Mouse (Mus musculus) liver, embryonic 16.5 days (tissue): ENCODE measurements around the gene Sec61g. TPM values are rescaled to one million over a fixed set of nuclear protein-coding genes. Genes with fewer than 3 reads are reported as not detected.

Experiments used
- ATAC-seq: fragments of 200-750 bp; cut with Nextera tagmentation; 2 replicates; pipeline ENCODE4 v1.8.0; 2017; ENCODE audit warnings: low read depth, mild to moderate bottlenecking, moderate number of reproducible peaks, moderate library complexity
- H3K27ac ChIP-seq: fragments of 300-500 bp; sonication (generic); 2 replicates; pipeline ENCODE4 v1.5.1; 2014; ENCODE audit warnings: mild to moderate bottlenecking, low read length
- H3K27me3 ChIP-seq: fragments of 300-500 bp; sonication (generic); 2 replicates; pipeline ENCODE4 v1.6.1; 2014; ENCODE audit warnings: low read depth, low read length, mixed read lengths; ENCODE audit not compliant: control insufficient read depth, insufficient read depth
- H3K36me3 ChIP-seq: fragments of 300-500 bp; sonication (generic); 2 replicates; pipeline ENCODE4 v1.6.1; 2014; ENCODE audit warnings: mild to moderate bottlenecking; ENCODE audit not compliant: control insufficient read depth, insufficient read depth
- H3K4me1 ChIP-seq: fragments of 300-500 bp; sonication (generic); 2 replicates; pipeline ENCODE4 v1.6.1; 2014; ENCODE audit warnings: low read depth, low read length, mixed read lengths; ENCODE audit not compliant: control insufficient read depth
- H3K4me2 ChIP-seq: fragments of 300-500 bp; sonication (generic); 2 replicates; pipeline ENCODE4 v1.6.1; 2014; ENCODE audit warnings: low read depth, low read length, mixed read lengths
- H3K4me3 ChIP-seq: fragments of 300-500 bp; sonication (generic); 2 replicates; pipeline ENCODE4 v1.5.1; 2014; ENCODE audit warnings: low read depth, mild to moderate bottlenecking, low read length
- H3K9ac ChIP-seq: fragments of 300-500 bp; sonication (generic); 2 replicates; pipeline ENCODE4 v1.6.1; 2014; ENCODE audit warnings: low read depth, low read length
- H3K9me3 ChIP-seq: fragments of 300-500 bp; sonication (generic); replicated peaks from 2 replicates; pipeline ENCODE4 v1.6.1; 2016; ENCODE audit warnings: low read length; ENCODE audit not compliant: control insufficient read depth
- WGBS: fragments of 180-500 bp; shearing (Covaris S2); extraction: QIAGEN DNeasy Blood & Tissue Kit; methylation state at CpG from one replicate; pipeline ENCODE4 v1.1.7; 2014; ENCODE audit not compliant: insufficient replicate concordance; 5-methylcytosine and 5-hydroxymethylcytosine counted together
- polyA plus RNA-seq: library from polyadenylated mRNA; unstranded; fragments of >200 nt; fragmentation: Nextera tagmentation; extraction: Ambion mirVana; gene quantifications from 2 replicates; pipeline ENCODE4 v1.2.1, GENCODE M21; 2015

The Sec61g gene
- polyA plus RNA-seq, 1 experiment from 2014 or later, result 29.9 TPM

DNA sequence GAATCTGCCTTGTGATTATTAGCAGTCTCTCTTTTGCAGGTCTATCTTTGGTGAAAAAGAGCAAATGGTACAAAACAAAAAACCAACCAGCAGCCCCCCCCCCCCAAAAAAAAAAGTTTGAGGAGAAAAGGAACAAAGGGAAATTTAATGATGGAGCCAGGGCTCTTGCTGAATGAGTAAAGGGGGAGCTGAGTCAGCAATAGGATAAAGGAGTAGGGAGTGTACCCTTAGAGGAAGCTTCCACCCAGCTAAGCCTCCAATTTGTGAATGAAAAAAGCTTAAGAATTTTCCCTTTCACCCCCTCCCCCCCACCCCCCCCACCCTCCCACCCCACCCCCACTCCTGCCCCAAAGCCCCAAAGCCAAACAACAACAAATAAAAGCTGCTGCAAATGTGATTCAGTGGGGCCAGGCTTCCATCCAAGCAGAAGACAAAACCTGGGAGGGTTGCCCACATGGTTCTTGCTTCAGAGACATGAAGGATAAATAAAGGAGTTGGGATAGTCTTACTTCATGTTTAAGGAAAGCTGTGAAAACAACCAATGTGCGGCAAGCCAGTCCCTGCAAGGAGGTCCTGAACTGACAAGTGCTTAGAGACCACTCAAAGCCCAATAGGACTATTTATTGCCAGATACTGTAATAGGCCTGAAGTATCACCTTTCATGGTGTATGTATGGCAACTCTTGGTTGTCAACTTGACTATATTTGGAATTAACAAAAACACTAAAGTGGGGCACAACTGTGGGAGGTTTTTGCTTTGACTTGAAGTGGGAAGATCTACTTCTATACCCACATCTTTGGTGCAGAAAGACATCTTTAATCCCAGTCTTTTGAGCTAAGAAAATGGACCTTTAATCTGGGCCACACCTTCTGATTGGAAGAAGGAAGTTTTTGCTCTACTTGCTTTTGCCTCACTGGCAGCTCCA is 9.3 kb downstream of the Sec61g start:
- no peak overlapping the region for H3K27ac ChIP-seq
- H3K4me2 ChIP-seq, result no peak overlapping the region
- H3K4me1 ChIP-seq, result peaks cover 3% of the 10 kb centered on the region; the same call in 1 of the 2 replicates
- WGBS, result 78% methylated on average over 1 of the region's 1 CpGs
- H3K27me3 ChIP-seq, result no peaks in the 10 kb centered on the region
- H3K9ac ChIP-seq, result no peak overlapping the region
- H3K4me3 ChIP-seq, result no peak overlapping the region
- H3K9me3 ChIP-seq, result no peaks in the 10 kb centered on the region
- H3K36me3 ChIP-seq, result peaks cover 18% of the 10 kb centered on the region
- no peak for ATAC-seq

Other genes starting within 250 kb of the Sec61g start
- gene Egfr, start 243.7 kb upstream of the Sec61g start, polyA plus RNA-seq, result 1.2 and 1.3 TPM in 2 replicates